Mouse (Mus musculus) midbrain, embryonic 12.5 days (tissue): ENCODE data around the gene Gm13290. TPM values are rescaled to one million over a fixed set of nuclear protein-coding genes. Genes with fewer than 3 reads are reported as not detected.
"Not testable (repeated sequence)": the region's sequence is repeated elsewhere in the genome, so short reads cannot be mapped to it uniquely, and the experiment has no call there.

Experiments
- ATAC-seq: fragments of 200-750 bp; cut with Nextera tagmentation; 2 replicates; pipeline ENCODE4 v1.8.0; 2017; ENCODE audit warnings: low read depth, moderate TSS enrichment, moderate library complexity; ENCODE audit not compliant: low FRiP score
- H3K27ac ChIP-seq: fragments of 300-500 bp; sonication (generic); replicated peaks from 2 replicates; pipeline ENCODE4 v1.5.1; 2016; ENCODE audit warnings: mild to moderate bottlenecking
- H3K27me3 ChIP-seq: fragments of 300-500 bp; sonication (generic); 2 replicates; pipeline ENCODE4 v1.6.1; 2016; ENCODE audit warnings: mild to moderate bottlenecking
- H3K36me3 ChIP-seq: fragments of 300-500 bp; sonication (generic); 2 replicates; pipeline ENCODE4 v1.6.1; 2016
- H3K4me1 ChIP-seq: fragments of 300-500 bp; sonication (generic); 2 replicates; pipeline ENCODE4 v1.6.1; 2016
- H3K4me2 ChIP-seq: fragments of 300-500 bp; sonication (generic); replicated peaks from 2 replicates; pipeline ENCODE4 v1.6.1; 2016; ENCODE audit warnings: mild to moderate bottlenecking, moderate library complexity
- H3K4me3 ChIP-seq: fragments of 300-500 bp; sonication (generic); 2 replicates; pipeline ENCODE4 v1.5.1; 2016; ENCODE audit warnings: mild to moderate bottlenecking
- H3K9ac ChIP-seq: fragments of 300-500 bp; sonication (generic); replicated peaks from 2 replicates; pipeline ENCODE4 v1.6.1; 2016; ENCODE audit warnings: mild to moderate bottlenecking, moderate library complexity
- H3K9me3 ChIP-seq: fragments of 300-500 bp; sonication (generic); 2 replicates; pipeline ENCODE4 v1.6.1; 2016; ENCODE audit warnings: mild to moderate bottlenecking
- WGBS: fragments of 180-500 bp; shearing (Covaris S2); methylation state at CpG from one replicate; pipeline ENCODE4 v1.1.7; 2016; 5-methylcytosine and 5-hydroxymethylcytosine counted together
- polyA plus RNA-seq: library from polyadenylated mRNA; unstranded; fragments of >200 nt; fragmentation: Nextera tagmentation; extraction: Ambion mirVana; gene quantifications from 2 replicates; pipeline ENCODE4 v1.2.1, GENCODE M21; 2016

Gm13290 gene
- polyA plus RNA-seq, 1 experiment from 2014 or later: not detected

DNA sequence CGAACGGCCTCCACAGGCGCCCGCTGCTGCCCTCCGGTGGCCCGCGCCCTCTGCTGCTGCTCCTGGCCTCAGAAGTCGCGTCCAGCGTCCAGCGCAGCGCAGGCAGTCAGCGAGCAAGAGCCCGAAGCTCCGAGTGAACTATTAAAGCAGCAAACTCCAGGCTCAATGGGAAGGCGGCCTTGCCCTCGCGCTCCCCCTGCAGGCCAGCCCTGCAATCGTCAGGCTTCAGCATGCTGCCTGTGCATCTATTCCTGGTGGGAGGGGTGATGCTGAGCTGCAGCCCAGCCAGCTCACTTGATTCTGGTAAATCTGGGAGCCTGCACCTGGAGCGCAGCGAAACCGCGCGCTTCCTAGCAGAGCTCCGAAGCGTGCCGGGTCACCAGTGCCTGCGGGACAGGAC, 14.8 kb downstream of the Gm13290 start, which contains the start of gene Gm13277:
Gene Gm13277, plus strand, starts transcription at position 231 of the 400 bp plus-strand sequence.
- H3K9ac ChIP-seq, H3K9me3 ChIP-seq, ATAC-seq, H3K4me3 ChIP-seq, H3K4me1 ChIP-seq, H3K27me3 ChIP-seq, H3K36me3 ChIP-seq, H3K27ac ChIP-seq, H3K4me2 ChIP-seq: not testable (repeated sequence)
- no CpG with 5 or more reads among the region's 28 CpGs for WGBS

DNA sequence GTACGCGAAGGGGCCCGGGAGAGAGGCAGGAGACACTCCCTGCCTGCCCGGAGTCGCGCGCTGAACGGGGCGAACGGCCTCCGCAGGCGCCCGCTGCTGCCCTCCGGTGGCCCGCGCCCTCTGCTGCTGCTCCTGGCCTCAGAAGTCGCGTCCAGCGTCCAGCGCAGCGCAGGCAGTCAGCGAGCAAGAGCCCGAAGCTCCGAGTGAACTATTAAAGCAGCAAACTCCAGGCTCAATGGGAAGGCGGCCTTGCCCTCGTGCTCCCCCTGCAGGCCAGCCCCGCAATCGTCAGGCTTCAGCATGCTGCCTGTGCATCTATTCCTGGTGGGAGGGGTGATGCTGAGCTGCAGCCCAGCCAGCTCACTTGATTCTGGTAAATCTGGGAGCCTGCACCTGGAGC, 17.6 kb downstream of the Gm13290 start, which contains the start of gene Gm13278:
Gene Gm13278, plus strand, starts transcription at position 301 of the 400 bp plus-strand sequence.
- not testable (repeated sequence) for H3K4me1 ChIP-seq, H3K4me3 ChIP-seq, ATAC-seq, H3K36me3 ChIP-seq, H3K27ac ChIP-seq, H3K9ac ChIP-seq, H3K27me3 ChIP-seq, H3K9me3 ChIP-seq, H3K4me2 ChIP-seq
- WGBS: no CpG with 5 or more reads among the region's 28 CpGs

DNA sequence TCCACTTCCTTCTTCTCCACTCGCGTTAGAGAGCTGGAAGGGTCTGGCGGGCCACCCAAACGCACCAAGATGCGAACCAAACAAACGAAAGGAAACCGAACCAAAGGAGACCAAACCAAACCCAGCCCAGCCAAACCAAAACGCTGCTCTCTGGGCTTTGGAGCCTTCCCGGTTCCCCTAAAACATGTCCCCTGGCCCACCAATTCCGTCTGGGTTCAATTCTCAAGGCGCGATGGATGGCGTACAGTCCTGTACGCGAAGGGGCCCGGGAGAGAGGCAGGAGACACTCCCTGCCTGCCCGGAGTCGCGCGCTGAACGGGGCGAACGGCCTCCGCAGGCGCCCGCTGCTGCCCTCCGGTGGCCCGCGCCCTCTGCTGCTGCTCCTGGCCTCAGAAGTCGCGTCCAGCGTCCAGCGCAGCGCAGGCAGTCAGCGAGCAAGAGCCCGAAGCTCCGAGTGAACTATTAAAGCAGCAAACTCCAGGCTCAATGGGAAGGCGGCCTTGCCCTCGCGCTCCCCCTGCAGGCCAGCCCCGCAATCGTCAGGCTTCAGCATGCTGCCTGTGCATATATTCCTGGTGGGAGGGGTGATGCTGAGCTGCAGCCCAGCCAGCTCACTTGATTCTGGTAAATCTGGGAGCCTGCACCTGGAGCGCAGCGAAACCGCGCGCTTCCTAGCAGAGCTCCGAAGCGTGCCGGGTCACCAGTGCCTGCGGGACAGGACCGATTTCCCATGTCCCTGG, 20.5 kb downstream of the Gm13290 start, which contains the start of gene Gm13275:
Gene Gm13275, plus strand, starts transcription at position 552 of the 740 bp plus-strand sequence.
- H3K27me3 ChIP-seq, ATAC-seq, H3K4me3 ChIP-seq, H3K4me1 ChIP-seq, H3K9ac ChIP-seq, H3K36me3 ChIP-seq, H3K27ac ChIP-seq, H3K9me3 ChIP-seq, H3K4me2 ChIP-seq: not testable (repeated sequence)
- under 1% methylated on average over 14 of the region's 52 CpGs for WGBS

DNA sequence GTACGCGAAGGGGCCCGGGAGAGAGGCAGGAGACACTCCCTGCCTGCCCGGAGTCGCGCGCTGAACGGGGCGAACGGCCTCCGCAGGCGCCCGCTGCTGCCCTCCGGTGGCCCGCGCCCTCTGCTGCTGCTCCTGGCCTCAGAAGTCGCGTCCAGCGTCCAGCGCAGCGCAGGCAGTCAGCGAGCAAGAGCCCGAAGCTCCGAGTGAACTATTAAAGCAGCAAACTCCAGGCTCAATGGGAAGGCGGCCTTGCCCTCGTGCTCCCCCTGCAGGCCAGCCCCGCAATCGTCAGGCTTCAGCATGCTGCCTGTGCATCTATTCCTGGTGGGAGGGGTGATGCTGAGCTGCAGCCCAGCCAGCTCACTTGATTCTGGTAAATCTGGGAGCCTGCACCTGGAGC, 23.5 kb downstream of the Gm13290 start, which contains the start of gene Gm13279:
Gene Gm13279, plus strand, starts transcription at position 301 of the 400 bp plus-strand sequence.
- not testable (repeated sequence) for H3K36me3 ChIP-seq, H3K9me3 ChIP-seq, H3K27ac ChIP-seq, H3K4me2 ChIP-seq, ATAC-seq, H3K27me3 ChIP-seq, H3K4me1 ChIP-seq, H3K4me3 ChIP-seq, H3K9ac ChIP-seq
- WGBS: no CpG with 5 or more reads among the region's 28 CpGs

DNA sequence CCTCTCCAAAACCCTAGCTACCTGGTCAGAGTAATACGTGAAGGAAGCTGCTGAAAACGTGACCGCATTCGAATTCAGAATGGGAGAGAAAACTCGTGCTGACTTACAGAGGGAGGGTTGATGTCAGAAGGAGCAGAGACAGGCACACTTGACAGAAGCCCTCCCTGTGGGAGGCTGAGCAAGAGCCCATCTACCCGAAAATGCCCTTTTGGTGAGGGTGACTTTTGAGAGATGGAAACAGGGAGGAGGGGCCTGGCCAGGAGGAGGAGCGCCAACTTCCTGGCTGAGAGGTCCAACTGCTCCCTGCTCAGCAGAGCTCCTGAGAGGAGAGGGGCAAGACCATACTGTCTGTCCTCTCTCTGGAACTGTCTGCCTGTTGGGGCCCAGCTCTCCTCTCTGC, 25.7 kb downstream of the Gm13290 start, which contains the start of gene Gm13285:
Gene Gm13285, plus strand, starts transcription at position 301 of the 400 bp plus-strand sequence.
- H3K4me1 ChIP-seq, H3K27me3 ChIP-seq, H3K27ac ChIP-seq, H3K4me3 ChIP-seq, H3K4me2 ChIP-seq, H3K9ac ChIP-seq, ATAC-seq, H3K36me3 ChIP-seq, H3K9me3 ChIP-seq: not testable (repeated sequence)
- WGBS: 28% methylated on average over 6 of the region's 7 CpGs

DNA sequence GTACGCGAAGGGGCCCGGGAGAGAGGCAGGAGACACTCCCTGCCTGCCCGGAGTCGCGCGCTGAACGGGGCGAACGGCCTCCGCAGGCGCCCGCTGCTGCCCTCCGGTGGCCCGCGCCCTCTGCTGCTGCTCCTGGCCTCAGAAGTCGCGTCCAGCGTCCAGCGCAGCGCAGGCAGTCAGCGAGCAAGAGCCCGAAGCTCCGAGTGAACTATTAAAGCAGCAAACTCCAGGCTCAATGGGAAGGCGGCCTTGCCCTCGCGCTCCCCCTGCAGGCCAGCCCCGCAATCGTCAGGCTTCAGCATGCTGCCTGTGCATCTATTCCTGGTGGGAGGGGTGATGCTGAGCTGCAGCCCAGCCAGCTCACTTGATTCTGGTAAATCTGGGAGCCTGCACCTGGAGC, 29.3 kb downstream of the Gm13290 start, which contains the start of gene Gm13287:
Gene Gm13287, plus strand, starts transcription at position 301 of the 400 bp plus-strand sequence.
- H3K4me3 ChIP-seq, H3K9ac ChIP-seq, H3K27me3 ChIP-seq, H3K27ac ChIP-seq, H3K4me1 ChIP-seq, H3K4me2 ChIP-seq, ATAC-seq, H3K9me3 ChIP-seq, H3K36me3 ChIP-seq: not testable (repeated sequence)
- WGBS: no CpG with 5 or more reads among the region's 29 CpGs

DNA sequence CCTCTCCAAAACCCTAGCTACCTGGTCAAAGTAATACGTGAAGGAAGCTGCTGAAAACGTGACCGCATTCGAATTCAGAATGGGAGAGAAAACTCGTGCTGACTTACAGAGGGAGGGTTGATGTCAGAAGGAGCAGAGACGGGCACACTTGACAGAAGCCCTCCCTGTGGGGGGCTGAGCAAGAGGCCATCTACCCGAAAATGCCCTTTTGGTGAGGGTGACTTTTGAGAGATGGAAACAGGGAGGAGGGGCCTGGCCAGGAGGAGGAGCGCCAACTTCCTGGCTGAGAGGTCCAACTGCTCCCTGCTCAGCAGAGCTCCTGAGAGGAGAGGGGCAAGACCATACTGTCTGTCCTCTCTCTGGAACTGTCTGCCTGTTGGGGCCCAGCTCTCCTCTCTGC, 31.6 kb downstream of the Gm13290 start, which contains the start of gene Gm13288:
Gene Gm13288, plus strand, starts transcription at position 301 of the 400 bp plus-strand sequence.
- WGBS: no CpG with 5 or more reads among the region's 8 CpGs
- not testable (repeated sequence) for H3K36me3 ChIP-seq, H3K9ac ChIP-seq, ATAC-seq, H3K9me3 ChIP-seq, H3K27me3 ChIP-seq, H3K27ac ChIP-seq, H3K4me1 ChIP-seq
- peak within 1 kb of the TSS; percentile 24; the same call in 1 of the 2 replicates for H3K4me3 ChIP-seq
- H3K4me2 ChIP-seq: peak within 1 kb of the TSS; percentile 38

DNA sequence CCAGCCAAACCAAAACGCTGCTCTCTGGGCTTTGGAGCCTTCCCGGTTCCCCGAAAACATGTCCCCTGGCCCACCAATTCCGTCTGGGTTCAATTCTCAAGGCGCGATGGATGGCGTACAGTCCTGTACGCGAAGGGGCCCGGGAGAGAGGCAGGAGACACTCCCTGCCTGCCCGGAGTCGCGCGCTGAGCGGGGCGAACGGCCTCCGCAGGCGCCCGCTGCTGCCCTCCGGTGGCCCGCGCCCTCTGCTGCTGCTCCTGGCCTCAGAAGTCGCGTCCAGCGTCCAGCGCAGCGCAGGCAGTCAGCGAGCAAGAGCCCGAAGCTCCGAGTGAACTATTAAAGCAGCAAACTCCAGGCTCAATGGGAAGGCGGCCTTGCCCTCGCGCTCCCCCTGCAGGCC, 32.1 kb downstream of the Gm13290 start:
- not testable (repeated sequence) for H3K9ac ChIP-seq, ATAC-seq, H3K27ac ChIP-seq, H3K9me3 ChIP-seq, H3K36me3 ChIP-seq, H3K4me1 ChIP-seq
- Histone ChIP-seq H3K4me2 (peak overlapping the region; percentile 38), H3K27me3 (peaks cover 10% of the 10 kb centered on the region), H3K4me3 (peak overlapping the region; percentile 24; the same call in 1 of the 2 replicates)
- 1% methylated on average over 13 of the region's 34 CpGs for WGBS

DNA sequence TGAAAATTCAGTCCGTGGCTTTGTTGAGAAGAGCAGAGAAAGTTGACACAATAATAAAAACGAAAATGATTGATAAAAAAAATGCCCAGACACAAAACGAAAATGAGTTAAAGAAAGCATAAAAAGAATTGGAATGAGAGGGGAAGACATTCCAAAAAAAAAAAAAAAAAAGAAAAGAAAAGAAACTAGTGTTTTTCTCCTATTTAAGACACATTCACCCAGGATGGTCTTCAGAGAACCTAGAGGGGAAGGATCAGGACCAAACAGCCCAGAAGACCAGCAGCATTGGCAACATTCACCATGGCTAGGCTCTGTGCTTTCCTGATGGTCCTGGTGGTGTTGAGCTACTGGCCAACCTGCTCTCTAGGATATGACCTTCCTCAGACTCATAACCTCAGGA, 42.3 kb downstream of the Gm13290 start, which contains the start of gene Ifna7:
Gene Ifna7, plus strand, starts transcription at position 301 of the 400 bp plus-strand sequence.
- H3K27me3 ChIP-seq: peaks cover 1% of the 10 kb centered on the region; the same call in 1 of the 2 replicates
- H3K4me2 ChIP-seq: no peak within 1 kb of the TSS
- 62% methylated on average over 3 of the region's 3 CpGs for WGBS
- H3K4me3 ChIP-seq: no peak within 1 kb of the TSS
- no peaks in the 10 kb centered on the region for H3K4me1 ChIP-seq
- ATAC-seq: no peak
- no peaks in the 10 kb centered on the region for H3K9me3 ChIP-seq
- no peak within 1 kb of the TSS for H3K9ac ChIP-seq
- H3K36me3 ChIP-seq: no peaks in the 10 kb centered on the region
- H3K27ac ChIP-seq: no peak within 1 kb of the TSS

DNA sequence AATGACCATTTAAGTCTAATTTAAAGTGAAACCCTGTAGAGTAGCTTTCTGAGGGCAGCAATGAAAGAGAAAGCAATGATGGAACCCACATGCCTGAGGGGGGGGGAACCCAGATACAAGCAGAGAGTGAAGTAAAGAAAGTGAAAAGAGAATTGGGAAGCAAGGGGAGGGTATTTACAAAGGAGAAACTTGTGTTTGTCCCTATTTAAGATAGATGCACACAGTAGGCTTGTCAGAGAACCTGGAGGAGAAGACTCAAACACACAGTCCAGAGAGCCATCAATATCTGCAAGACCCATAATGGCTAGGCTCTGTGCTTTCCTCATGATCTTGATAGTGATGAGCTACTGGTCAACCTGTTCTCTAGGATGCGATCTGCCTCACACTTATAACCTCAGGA, 46.0 kb downstream of the Gm13290 start, which contains the start of gene Ifna11:
Gene Ifna11, plus strand, starts transcription at position 301 of the 400 bp plus-strand sequence.
- Histone ChIP-seq H3K36me3 (no peaks in the 10 kb centered on the region), H3K4me2 (no peak within 1 kb of the TSS), H3K4me3 (no peak within 1 kb of the TSS), H3K9me3 (no peaks in the 10 kb centered on the region), H3K27me3 (no peaks in the 10 kb centered on the region), H3K4me1 (no peaks in the 10 kb centered on the region), H3K27ac (no peak within 1 kb of the TSS), H3K9ac (no peak within 1 kb of the TSS)
- 100% methylated on average over 1 of the region's 1 CpGs for WGBS
- no peak for ATAC-seq

DNA sequence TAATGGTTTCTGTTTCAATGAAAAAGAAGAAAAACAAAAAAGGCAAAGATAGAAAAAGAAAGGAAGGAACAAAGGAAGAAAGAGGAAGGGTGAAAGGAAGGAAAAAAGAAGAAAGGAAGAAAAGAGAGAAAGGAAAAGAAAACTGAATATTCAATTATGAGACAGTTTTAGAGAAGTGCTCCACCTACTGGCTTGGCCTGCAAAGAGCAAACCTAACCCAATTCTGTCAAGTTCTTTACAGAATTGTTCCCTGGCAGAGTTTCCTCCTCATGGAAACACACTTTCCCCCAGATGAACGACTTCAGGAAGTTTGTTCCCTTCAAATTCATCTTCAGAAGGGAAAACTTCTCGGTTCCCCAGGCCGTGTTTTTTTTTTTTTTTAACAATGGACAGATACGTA, 49.4 kb downstream of the Gm13290 start:
- no peaks in the 10 kb centered on the region for H3K27me3 ChIP-seq
- H3K4me1 ChIP-seq: no peaks in the 10 kb centered on the region
- H3K9me3 ChIP-seq: no peaks in the 10 kb centered on the region
- no peak overlapping the region for H3K4me2 ChIP-seq
- H3K27ac ChIP-seq: no peak overlapping the region
- H3K36me3 ChIP-seq: no peaks in the 10 kb centered on the region
- 23% methylated on average over 4 of the region's 4 CpGs for WGBS
- no peak for ATAC-seq
- no peak overlapping the region for H3K4me3 ChIP-seq
- no peak overlapping the region for H3K9ac ChIP-seq
